ENCODE assay signal across 24 mouse cellular contexts in genomic region chr9:90172528-90173321, GRCm38 (mm10). TPM values are rescaled to one million over a fixed set of nuclear protein-coding genes. Genes with fewer than 3 reads are reported as not detected.
A peak's percentile ranks its signal among the peaks of the same experiment; 100 is the strongest.
DNase-seq lines count a peak whose midpoint lies in the region; ATAC-seq lines count a peak whose summit lies in the region.
"Had no signal": no experiment of that assay in that cellular context is flagged by ENCODE, and none has a peak within 500 bp of the region (broad histone marks: within the 10 kb centered on the region; RNA-seq: fewer than 3 reads in every experiment).

No protein-coding gene starts in this region.

- DNase-seq in midbrain, embryonic 11.5 days (ENCODE audit: low spot score, missing footprints) = peak; percentile 45
- no peak for DNase-seq in midbrain, embryonic 14.5 days
- DNase-seq in MEL-GATA-1-ER (ENCODE audit: extremely low read depth, low read depth) = peak; percentile 29
- DNase-seq in testis, postnatal 14 days (ENCODE audit: low spot score) = no peak
- no peak for DNase-seq in natural killer cell, adult 2 months (ENCODE audit: low spot score in 2 of 2)
- no peak for DNase-seq in forebrain, embryonic 11.5 days (ENCODE audit: low spot score)
- DNase-seq: adrenal gland, adult 8-10 months; cerebellum, adult 8-10 months; cerebellum, postnatal 25 days; gastrocnemius, adult 2 months; kidney, adult 18-20 months; kidney, postnatal 36 days; lung, adult 18-20 months; lung, postnatal 4 days had no signal

- no peak overlapping the region for H3K4me2 ChIP-seq in midbrain, embryonic 11.5 days
- H3K4me2 ChIP-seq in midbrain, embryonic 14.5 days (ENCODE audit: low read length) = no peak overlapping the region
- no peak overlapping the region for H3K4me2 ChIP-seq in forebrain, embryonic 11.5 days (ENCODE audit: low read depth, low read length, severe bottlenecking)
- H3K4me2 ChIP-seq: forebrain, embryonic 15.5 days; heart, embryonic 11.5 days; limb, embryonic 13.5 days; liver, embryonic 12.5 days; midbrain, embryonic 12.5 days had no signal

- ATAC-seq in midbrain, embryonic 11.5 days (ENCODE audit: low FRiP score) = no peak
- no peak for ATAC-seq in midbrain, embryonic 14.5 days (ENCODE audit: low FRiP score, low TSS enrichment)
- ATAC-seq in megakaryocyte, adult 5-6 weeks (ENCODE audit: poor library complexity, severe bottlenecking) = peak; percentile 95
- no peak for ATAC-seq in forebrain, embryonic 11.5 days (replicated peaks; ENCODE audit: low FRiP score)
- ATAC-seq: forebrain, embryonic 15.5 days; hindbrain, embryonic 16.5 days; liver, embryonic 12.5 days; lung, postnatal 0 days had no signal

- no peaks in the 10 kb centered on the region for H3K4me1 ChIP-seq in midbrain, embryonic 11.5 days (ENCODE audit: control insufficient read depth, insufficient read depth, low read length)
- no peaks in the 10 kb centered on the region for H3K4me1 ChIP-seq in midbrain, embryonic 14.5 days (ENCODE audit: control insufficient read depth, insufficient read depth, low read length)
- H3K4me1 ChIP-seq in forebrain, embryonic 11.5 days (replicated peaks; ENCODE audit: control insufficient read depth, insufficient read depth, low read length) = no peaks in the 10 kb centered on the region
- H3K4me1 ChIP-seq: forebrain, embryonic 15.5 days; hindbrain, embryonic 10.5 days; limb, embryonic 13.5 days; liver, embryonic 12.5 days; midbrain, embryonic 12.5 days had no signal

- no peak overlapping the region for H3K4me3 ChIP-seq in midbrain, embryonic 11.5 days (ENCODE audit: low read depth, low read length)
- no peak overlapping the region for H3K4me3 ChIP-seq in midbrain, embryonic 14.5 days (replicated peaks; ENCODE audit: low read depth, low read length)
- no peak overlapping the region for H3K4me3 ChIP-seq in forebrain, embryonic 11.5 days (ENCODE audit: low read depth, low read length)
- H3K4me3 ChIP-seq: forebrain, embryonic 15.5 days; gastrocnemius, adult 2 months; hindbrain, embryonic 10.5 days; layer of hippocampus, adult 2 months; limb, embryonic 13.5 days; liver, embryonic 12.5 days; midbrain, embryonic 12.5 days had no signal

- WGBS in midbrain, embryonic 11.5 days = 83% methylated on average over 8 of the region's 8 CpGs
- 81% methylated on average over 8 of the region's 8 CpGs for WGBS in midbrain, embryonic 14.5 days
- 81% methylated on average over 8 of the region's 8 CpGs for WGBS in forebrain, embryonic 11.5 days

- H3K9me3 ChIP-seq in midbrain, embryonic 11.5 days (ENCODE audit: control insufficient read depth, low read length) = no peaks in the 10 kb centered on the region
- H3K9me3 ChIP-seq in midbrain, embryonic 14.5 days (ENCODE audit: control insufficient read depth, low read length) = no peaks in the 10 kb centered on the region
- no peaks in the 10 kb centered on the region for H3K9me3 ChIP-seq in forebrain, embryonic 11.5 days (ENCODE audit: control insufficient read depth, low read length)
- H3K9me3 ChIP-seq: forebrain, embryonic 15.5 days; hindbrain, embryonic 10.5 days; liver, embryonic 12.5 days; midbrain, embryonic 12.5 days had no signal

- no peaks in the 10 kb centered on the region for H3K27me3 ChIP-seq in midbrain, embryonic 11.5 days (ENCODE audit: control insufficient read depth, insufficient read depth, low read length)
- H3K27me3 ChIP-seq in midbrain, embryonic 14.5 days (ENCODE audit: control insufficient read depth, insufficient read depth, low read length) = no peaks in the 10 kb centered on the region
- no peaks in the 10 kb centered on the region for H3K27me3 ChIP-seq in forebrain, embryonic 11.5 days (ENCODE audit: control insufficient read depth, insufficient read depth, low read length)
- H3K27me3 ChIP-seq: forebrain, embryonic 15.5 days; limb, embryonic 13.5 days; liver, embryonic 12.5 days; midbrain, embryonic 12.5 days had no signal

- H3K9ac ChIP-seq in midbrain, embryonic 11.5 days (ENCODE audit: low read length) = no peak overlapping the region
- no peak overlapping the region for H3K9ac ChIP-seq in midbrain, embryonic 14.5 days (replicated peaks; ENCODE audit: low read length)
- no peak overlapping the region for H3K9ac ChIP-seq in forebrain, embryonic 11.5 days (ENCODE audit: low read length)
- H3K9ac ChIP-seq: forebrain, embryonic 15.5 days; limb, embryonic 13.5 days; liver, embryonic 12.5 days; midbrain, embryonic 12.5 days had no signal

- H3K27ac ChIP-seq in midbrain, embryonic 11.5 days (ENCODE audit: low read depth, low read length) = no peak overlapping the region
- H3K27ac ChIP-seq in midbrain, embryonic 14.5 days (replicated peaks; ENCODE audit: low read depth, low read length) = no peak overlapping the region
- H3K27ac ChIP-seq in forebrain, embryonic 11.5 days (ENCODE audit: low read depth, low read length) = no peak overlapping the region
- H3K27ac ChIP-seq: forebrain, embryonic 15.5 days; gastrocnemius, adult 2 months; hindbrain, embryonic 10.5 days; layer of hippocampus, adult 2 months; limb, embryonic 13.5 days; liver, embryonic 12.5 days; midbrain, embryonic 12.5 days had no signal

- H3K36me3 ChIP-seq in midbrain, embryonic 11.5 days (ENCODE audit: control insufficient read depth, insufficient read depth, low read length) = peaks cover 9% of the 10 kb centered on the region
- peaks cover 55% of the 10 kb centered on the region for H3K36me3 ChIP-seq in midbrain, embryonic 14.5 days (ENCODE audit: control insufficient read depth, insufficient read depth, low read length)
- peaks cover 5% of the 10 kb centered on the region; the same call in 1 of the 2 replicates for H3K36me3 ChIP-seq in forebrain, embryonic 11.5 days (ENCODE audit: control insufficient read depth, insufficient read depth, low read length)
- H3K36me3 ChIP-seq: liver, embryonic 12.5 days had no signal

RNA-seq across cellular contexts. Expression of gene Adamts7, which starts 9.9 kb away (rescaled TPM):
- 11.4 and 11.5 TPM in 2 replicates for polyA plus RNA-seq in midbrain, embryonic 11.5 days (2014; fragmentation: Nextera tagmentation; extraction: Ambion mirVana)
- polyA plus RNA-seq in midbrain, embryonic 14.5 days (2014; fragmentation: Nextera tagmentation; extraction: Ambion mirVana) = 8.1 and 10.7 TPM in 2 replicates
- not detected in 2 replicates for total RNA-seq in megakaryocyte, adult 5-6 weeks (2015)
- total RNA-seq in megakaryocyte, adult 5-6 weeks (2017) = 0.24 TPM in 1 of 2 replicates, not detected in the other
- 21.5 and 22.2 TPM in 2 replicates for polyA plus RNA-seq in forebrain, embryonic 11.5 days (2014; fragmentation: Nextera tagmentation; extraction: Ambion mirVana)

RNA-seq across cellular contexts. Expression of gene Morf4l1, which starts 58.2 kb away (rescaled TPM):
- polyA plus RNA-seq in midbrain, embryonic 11.5 days (2014; fragmentation: Nextera tagmentation; extraction: Ambion mirVana) = 573 and 605 TPM in 2 replicates
- 616 and 659 TPM in 2 replicates for polyA plus RNA-seq in midbrain, embryonic 14.5 days (2014; fragmentation: Nextera tagmentation; extraction: Ambion mirVana)
- total RNA-seq in megakaryocyte, adult 5-6 weeks (2015) = 322 and 341 TPM in 2 replicates
- total RNA-seq in megakaryocyte, adult 5-6 weeks (2017) = 148 and 202 TPM in 2 replicates
- polyA plus RNA-seq in forebrain, embryonic 11.5 days (2014; fragmentation: Nextera tagmentation; extraction: Ambion mirVana) = 484 and 515 TPM in 2 replicates

Comparison
In these comparisons a context has a peak if more than half of its experiments do, and no peak if none do; other contexts are left out.
1. DNase-seq: peak in midbrain, embryonic 11.5 days (single experiment) and MEL-GATA-1-ER (single experiment); none in midbrain, embryonic 14.5 days (single experiment), testis, postnatal 14 days (single experiment), natural killer cell, adult 2 months (0 of 2) and forebrain, embryonic 11.5 days (single experiment).